9 mouse cellular contexts compared by ENCODE assay signal in the genomic region with DNA sequence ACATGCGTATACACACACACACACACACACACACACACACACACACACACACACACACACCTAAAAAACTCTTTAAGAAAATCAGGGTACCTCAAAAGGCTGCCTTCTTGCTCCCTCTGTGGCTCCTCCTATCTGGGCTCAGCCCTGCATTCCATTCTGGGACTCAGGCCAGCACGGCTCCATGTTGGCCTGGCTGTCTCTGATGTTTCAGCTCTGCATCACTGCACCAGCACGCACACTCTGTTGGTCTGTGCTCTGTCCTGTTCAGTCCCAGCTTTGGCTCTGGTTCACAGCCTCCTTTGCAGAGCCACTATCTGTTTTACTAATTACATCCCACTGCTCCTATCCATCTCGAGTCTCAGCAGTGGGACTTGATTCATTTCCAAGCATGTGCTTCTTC.
DNase-seq lines count a peak whose midpoint lies in the region; ATAC-seq lines count a peak whose summit lies in the region.
"Had no signal": no experiment of that assay in that cellular context is flagged by ENCODE, and none has a peak within 500 bp of the region (broad histone marks: within the 10 kb centered on the region; RNA-seq: fewer than 3 reads in every experiment).

No protein-coding gene starts in this region.

- no peaks in the 10 kb centered on the region for H3K27me3 ChIP-seq in forebrain, embryonic 15.5 days
- no peaks in the 10 kb centered on the region for H3K27me3 ChIP-seq in forebrain, embryonic 12.5 days
- H3K27me3 ChIP-seq in intestine, embryonic 16.5 days (replicated peaks; ENCODE audit: control insufficient read depth, insufficient read depth, low read length), result no peaks in the 10 kb centered on the region
- H3K27me3 ChIP-seq in neural tube, embryonic 14.5 days (ENCODE audit: control insufficient read depth, insufficient read depth, low read length), result no peaks in the 10 kb centered on the region

- DNase-seq in urinary bladder, postnatal 14 days (ENCODE audit: low spot score), result peak; percentile 56
- DNase-seq in urinary bladder, postnatal 10 days (ENCODE audit: low spot score), result no peak
- no peak for DNase-seq in spleen, postnatal 36 days (ENCODE audit: low spot score in 2 of 2)
- no peak for DNase-seq in spleen, adult 18-20 months

- H3K4me3 ChIP-seq in forebrain, embryonic 15.5 days, result no peak overlapping the region
- no peak overlapping the region for H3K4me3 ChIP-seq in forebrain, embryonic 12.5 days (replicated peaks)
- no peak overlapping the region for H3K4me3 ChIP-seq in intestine, embryonic 16.5 days (ENCODE audit: low read length)
- H3K4me3 ChIP-seq in neural tube, embryonic 14.5 days (ENCODE audit: low read depth, low read length), result no peak overlapping the region
- H3K4me3 ChIP-seq: erythroblast, embryonic 14.5 days had no signal

- peak; percentile 85 for ATAC-seq in forebrain, embryonic 15.5 days (replicated peaks)
- no peak for ATAC-seq in forebrain, embryonic 12.5 days (ENCODE audit: low FRiP score)
- peak; percentile 86 for ATAC-seq in intestine, embryonic 16.5 days
- ATAC-seq in neural tube, embryonic 14.5 days (ENCODE audit: low read depth), result peak; percentile 85; the same call in 1 of the 2 replicates

- H3K4me2 ChIP-seq in forebrain, embryonic 15.5 days (replicated peaks), result no peak overlapping the region
- H3K4me2 ChIP-seq in forebrain, embryonic 12.5 days, result no peak overlapping the region
- H3K4me2 ChIP-seq in intestine, embryonic 16.5 days (ENCODE audit: low read depth, low read length), result no peak overlapping the region
- no peak overlapping the region for H3K4me2 ChIP-seq in neural tube, embryonic 14.5 days (ENCODE audit: low read depth, low read length)

- no peaks in the 10 kb centered on the region for H3K9me3 ChIP-seq in forebrain, embryonic 15.5 days
- H3K9me3 ChIP-seq in forebrain, embryonic 12.5 days, result no peaks in the 10 kb centered on the region
- H3K9me3 ChIP-seq in intestine, embryonic 16.5 days (ENCODE audit: control insufficient read depth, low read length), result no peaks in the 10 kb centered on the region
- H3K9me3 ChIP-seq in neural tube, embryonic 14.5 days (ENCODE audit: control insufficient read depth, low read length), result no peaks in the 10 kb centered on the region

- H3K9ac ChIP-seq in forebrain, embryonic 15.5 days (replicated peaks), result no peak overlapping the region
- no peak overlapping the region for H3K9ac ChIP-seq in forebrain, embryonic 12.5 days
- no peak overlapping the region for H3K9ac ChIP-seq in intestine, embryonic 16.5 days (ENCODE audit: low read depth, low read length)
- H3K9ac ChIP-seq in neural tube, embryonic 14.5 days (replicated peaks; ENCODE audit: low read depth, low read length), result no peak overlapping the region

- 45% methylated on average over 4 of the region's 4 CpGs for WGBS in forebrain, embryonic 15.5 days
- WGBS in forebrain, embryonic 12.5 days, result 82% methylated on average over 4 of the region's 4 CpGs
- WGBS in intestine, embryonic 16.5 days, result 45% methylated on average over 4 of the region's 4 CpGs
- 48% methylated on average over 4 of the region's 4 CpGs for WGBS in neural tube, embryonic 14.5 days

- no peaks in the 10 kb centered on the region for H3K36me3 ChIP-seq in forebrain, embryonic 15.5 days
- no peaks in the 10 kb centered on the region for H3K36me3 ChIP-seq in forebrain, embryonic 12.5 days (replicated peaks)
- no peaks in the 10 kb centered on the region for H3K36me3 ChIP-seq in intestine, embryonic 16.5 days (ENCODE audit: control insufficient read depth, insufficient read depth, low read length)
- H3K36me3 ChIP-seq in neural tube, embryonic 14.5 days (ENCODE audit: control insufficient read depth, insufficient read depth, low read length), result no peaks in the 10 kb centered on the region

- no peak overlapping the region for H3K27ac ChIP-seq in forebrain, embryonic 15.5 days (replicated peaks)
- no peak overlapping the region for H3K27ac ChIP-seq in forebrain, embryonic 12.5 days
- H3K27ac ChIP-seq in intestine, embryonic 16.5 days (ENCODE audit: low read length), result no peak overlapping the region
- no peak overlapping the region for H3K27ac ChIP-seq in neural tube, embryonic 14.5 days (ENCODE audit: low read depth, low read length)

- 0 out of 2 replicates have a peak, but pooled peaks cover 3% of the 10 kb centered on the region for H3K4me1 ChIP-seq in forebrain, embryonic 15.5 days
- H3K4me1 ChIP-seq in forebrain, embryonic 12.5 days, result no peaks in the 10 kb centered on the region
- 0 out of 2 replicates have a peak, but pooled peaks cover 3% of the 10 kb centered on the region for H3K4me1 ChIP-seq in intestine, embryonic 16.5 days (ENCODE audit: control insufficient read depth, insufficient read depth, low read length)
- H3K4me1 ChIP-seq in neural tube, embryonic 14.5 days (ENCODE audit: control insufficient read depth, insufficient read depth, low read length), result no peaks in the 10 kb centered on the region
